Mouse (Mus musculus) frontal cortex, postnatal 25 days (tissue): Measurements from ENCODE around the gene Sigmar1.
A peak's percentile ranks its signal among the peaks of the same experiment; 100 is the strongest.
"Not testable (repeated sequence)": the region's sequence is repeated elsewhere in the genome, so short reads cannot be mapped to it uniquely, and the experiment has no call there.

ENCODE experiments used
- DNase-seq, 2 experiments: peaks; one replicate each; pipeline ENCODE4 v3.0.0; 2022; ENCODE audit warnings: low spot score in 2 of 2

Gene Sigmar1

GRCm38 (mm10) chr4:41755338-41756305, at the start of gene Sigmar1:
Sigmar1 (minus strand) TSS chr4:41756157.
- peak; percentile 67 to 73 for DNase-seq

GRCm38 (mm10) chr4:41783197-41783596, 27.2 kb upstream of the Sigmar1 start:
- DNase-seq = not testable (repeated sequence)

- DNase-seq = not testable (repeated sequence)
These were observed 26.8 kb upstream of the Sigmar1 start for GRCm38 (mm10) chr4:41782711-41783110.

GRCm38 (mm10) chr4:41781748-41782485, 26.0 kb upstream of the Sigmar1 start:
- DNase-seq = peak in 1 of 2 experiments; percentile 9

GRCm38 (mm10) chr4:41781271-41781670, 25.3 kb upstream of the Sigmar1 start:
- DNase-seq = not testable (repeated sequence)

GRCm38 (mm10) chr4:41775840-41776239, 19.9 kb upstream of the Sigmar1 start:
- not testable (repeated sequence) for DNase-seq

- not testable (repeated sequence) for DNase-seq
These were observed 18.5 kb upstream of the Sigmar1 start for GRCm38 (mm10) chr4:41774506-41774905.

GRCm38 (mm10) chr4:41774002-41774401, 18.0 kb upstream of the Sigmar1 start, which contains the start of gene Ccl27a:
Ccl27a (minus strand) TSS chr4:41774247.
- DNase-seq = peak in 1 of 2 experiments; percentile 53

GRCm38 (mm10) chr4:41773502-41773901, 17.5 kb upstream of the Sigmar1 start:
- DNase-seq = not testable (repeated sequence)

GRCm38 (mm10) chr4:41772946-41773345, 17.0 kb upstream of the Sigmar1 start:
- DNase-seq = not testable (repeated sequence)

- not testable (repeated sequence) for DNase-seq
These were observed 11.3 kb upstream of the Sigmar1 start for GRCm38 (mm10) chr4:41767301-41767700.

- DNase-seq = not testable (repeated sequence)
These were observed 7.2 kb upstream of the Sigmar1 start for GRCm38 (mm10) chr4:41763176-41763575.

GRCm38 (mm10) chr4:41762688-41763114, 6.7 kb upstream of the Sigmar1 start:
- DNase-seq = not testable (repeated sequence)

GRCm38 (mm10) chr4:41762099-41762687, 6.2 kb upstream of the Sigmar1 start:
- no peak for DNase-seq

GRCm38 (mm10) chr4:41761680-41762079, 5.7 kb upstream of the Sigmar1 start:
- DNase-seq = no peak

- no peak for DNase-seq
These were observed 5.0 kb upstream of the Sigmar1 start for GRCm38 (mm10) chr4:41760911-41761310.

- no peak for DNase-seq
These were observed 4.3 kb upstream of the Sigmar1 start for GRCm38 (mm10) chr4:41760288-41760721.

GRCm38 (mm10) chr4:41759656-41760287, 3.8 kb upstream of the Sigmar1 start:
- no peak for DNase-seq

- no peak for DNase-seq
These were observed 3.2 kb upstream of the Sigmar1 start for GRCm38 (mm10) chr4:41759206-41759605.

- DNase-seq = no peak
These were observed 2.7 kb upstream of the Sigmar1 start for GRCm38 (mm10) chr4:41758701-41759100.

- no peak for DNase-seq
These were observed 2.1 kb upstream of the Sigmar1 start for GRCm38 (mm10) chr4:41758021-41758420.
